Mouse (Mus musculus) lung, adult 2 months (tissue): ENCODE measurements around the gene Nufip2.

Source experiments
- CTCF ChIP-seq: fragments of 200-500 bp; IDR thresholded peaks from 2 replicates; pipeline ENCODE4 v1.5.1; 2011; ENCODE audit warnings: mild to moderate bottlenecking, low read length, control low read depth; ENCODE audit not compliant: insufficient read depth
- POLR2A ChIP-seq: fragments of 200-500 bp; IDR thresholded peaks from 2 replicates; pipeline ENCODE4 v1.6.1; 2011; ENCODE audit warnings: low read depth, mild to moderate bottlenecking, control low read depth, low read length, borderline replicate concordance; ENCODE audit errors: extremely low read depth

- no peak for TF ChIP-seq POLR2A
- TF ChIP-seq CTCF = no peak
Measured at GRCm38 (mm10) chr11:77652484-77652883, 33.5 kb upstream of the Nufip2 start.
